17 mouse cellular contexts compared by ENCODE assay signal in genomic region chr14:56832563-56833113, GRCm38 (mm10). TPM values are rescaled to one million over a fixed set of nuclear protein-coding genes. Genes with fewer than 3 reads are reported as not detected.
DNase-seq lines count a peak whose midpoint lies in the region; ATAC-seq and TF ChIP-seq lines count a peak whose summit lies in the region.
"Had no signal": no experiment of that assay in that cellular context is flagged by ENCODE, and none has a peak within 500 bp of the region (broad histone marks: within the 10 kb centered on the region; RNA-seq: fewer than 3 reads in every experiment).

No protein-coding gene starts in this region.

- no peaks in the 10 kb centered on the region for H3K4me1 ChIP-seq in lung, embryonic 14.5 days (ENCODE audit: insufficient read depth)
- H3K4me1 ChIP-seq: heart, embryonic 10.5 days; hindbrain, embryonic 15.5 days had no signal

- H3K4me3 ChIP-seq in lung, embryonic 14.5 days (ENCODE audit: low read depth, low read length): no peak overlapping the region
- H3K4me3 ChIP-seq: heart, embryonic 10.5 days; hindbrain, embryonic 15.5 days; limb, embryonic 15.5 days had no signal

- 69% methylated on average over 1 of the region's 1 CpGs for WGBS in lung, embryonic 14.5 days

- H3K9ac ChIP-seq in lung, embryonic 14.5 days: no peak overlapping the region
- H3K9ac ChIP-seq: hindbrain, embryonic 15.5 days; limb, embryonic 15.5 days had no signal

- TF ChIP-seq CTCF in lung, embryonic 14.5 days (IDR thresholded peaks at IDR 0.05; ENCODE audit: low read depth): no peak

- no peak for ATAC-seq in lung, embryonic 14.5 days (ENCODE audit: insufficient read depth)

- no peaks in the 10 kb centered on the region for H3K9me3 ChIP-seq in lung, embryonic 14.5 days (ENCODE audit: low read depth, low read length)
- H3K9me3 ChIP-seq: heart, embryonic 10.5 days; hindbrain, embryonic 15.5 days; limb, embryonic 15.5 days had no signal

- H3K4me2 ChIP-seq in lung, embryonic 14.5 days: no peak overlapping the region
- H3K4me2 ChIP-seq: hindbrain, embryonic 15.5 days; limb, embryonic 15.5 days had no signal

- DNase-seq in lung, embryonic 14.5 days: peak; percentile 57
- DNase-seq in lung, postnatal 25 days (ENCODE audit: low spot score): no peak
- DNase-seq in NIH3T3 (ENCODE audit: low read depth): peak; percentile 4
- DNase-seq in fat pad, adult 2 months (ENCODE audit: extremely low read depth, low read depth, low spot score): peak; percentile 33
- peak; percentile 16 for DNase-seq in lung, postnatal 10 days
- no peak for DNase-seq in layer of hippocampus, postnatal 14 days (ENCODE audit: low spot score in 2 of 2)
- no peak for DNase-seq in cerebellum, postnatal 10 days
- DNase-seq: adrenal gland, postnatal 10 days; cerebellum, adult 8-10 months; embryo, embryonic 11 days; midbrain, embryonic 14.5 days; right cerebral cortex, postnatal 14 days; thymus, postnatal 25 days had no signal

- 0 out of 2 replicates have a peak overlapping the region, but pooled peaks have one; percentile 58 for H3K27ac ChIP-seq in lung, embryonic 14.5 days (ENCODE audit: low read depth)
- H3K27ac ChIP-seq: heart, embryonic 10.5 days; hindbrain, embryonic 15.5 days; limb, embryonic 15.5 days; macrophage had no signal

- H3K36me3 ChIP-seq in lung, embryonic 14.5 days (ENCODE audit: insufficient read depth): no peaks in the 10 kb centered on the region
- H3K36me3 ChIP-seq: heart, embryonic 10.5 days; hindbrain, embryonic 15.5 days; limb, embryonic 15.5 days had no signal

- no peaks in the 10 kb centered on the region for H3K27me3 ChIP-seq in lung, embryonic 14.5 days (ENCODE audit: insufficient read depth, low read length)
- H3K27me3 ChIP-seq: hindbrain, embryonic 15.5 days; limb, embryonic 15.5 days had no signal

RNA-seq across cellular contexts. Expression of gene Zmym5, which starts 21.1 kb away (rescaled TPM):
- 22.2 and 23.3 TPM in 2 replicates for polyA plus RNA-seq in lung, embryonic 14.5 days (2014; fragmentation: Nextera tagmentation; extraction: Ambion mirVana)
- total RNA-seq in layer of hippocampus, postnatal 14 days (2021): 10 to 100 TPM; 28.8 to 30.1 TPM

RNA-seq across cellular contexts. Expression of gene Zmym2, which starts 53.8 kb away (rescaled TPM):
- polyA plus RNA-seq in lung, embryonic 14.5 days (2014; fragmentation: Nextera tagmentation; extraction: Ambion mirVana): 45.1 and 49.5 TPM in 2 replicates
- 10 to 100 TPM; 88.0 to 91.7 TPM for total RNA-seq in layer of hippocampus, postnatal 14 days (2021)

RNA-seq across cellular contexts. Expression of gene Pspc1, which starts 54.5 kb away (rescaled TPM):
- 36.8 and 38.1 TPM in 2 replicates for polyA plus RNA-seq in lung, embryonic 14.5 days (2014; fragmentation: Nextera tagmentation; extraction: Ambion mirVana)
- 10 to 100 TPM; 58.7 to 60.2 TPM for total RNA-seq in layer of hippocampus, postnatal 14 days (2021)

Comparison
In these comparisons a context has a peak if more than half of its experiments do, and no peak if none do; other contexts are left out.
1. DNase-seq: peak in lung, embryonic 14.5 days (single experiment), NIH3T3 (single experiment), fat pad, adult 2 months (single experiment) and lung, postnatal 10 days (single experiment); none in lung, postnatal 25 days (single experiment), layer of hippocampus, postnatal 14 days (0 of 2) and cerebellum, postnatal 10 days (0 of 2).